Mouse (Mus musculus) limb, embryonic 14.5 days (tissue): Measurements from ENCODE around the gene Crip3. TPM values are rescaled to one million over a fixed set of nuclear protein-coding genes. Genes with fewer than 3 reads are reported as not detected.

Experiments
- ATAC-seq: fragments of 200-750 bp; cut with Nextera tagmentation; 2 replicates; pipeline ENCODE4 v1.8.0; 2017; ENCODE audit warnings: low read depth, moderate number of reproducible peaks, moderate TSS enrichment; ENCODE audit not compliant: low FRiP score
- DNase-seq: peaks from one replicate; pipeline ENCODE4 v3.0.0-alpha.2; 2015; ENCODE audit warnings: low spot score
- H3K27ac ChIP-seq: fragments of 300-500 bp; sonication (generic); replicated peaks from 2 replicates; pipeline ENCODE4 v1.5.1; 2014; ENCODE audit warnings: low read depth, mild to moderate bottlenecking, low read length, moderate library complexity, mixed read lengths
- H3K27me3 ChIP-seq: fragments of 300-500 bp; sonication (generic); 2 replicates; pipeline ENCODE4 v1.6.1; 2014; ENCODE audit warnings: low read length, mixed read lengths; ENCODE audit not compliant: control insufficient read depth, insufficient read depth
- H3K36me3 ChIP-seq: fragments of 300-500 bp; sonication (generic); 2 replicates; pipeline ENCODE4 v1.6.1; 2014; ENCODE audit warnings: mild to moderate bottlenecking, low read length, moderate library complexity, mixed read lengths; ENCODE audit not compliant: control insufficient read depth, insufficient read depth
- H3K4me1 ChIP-seq: fragments of 300-500 bp; sonication (generic); 2 replicates; pipeline ENCODE4 v1.6.1; 2014; ENCODE audit warnings: antibody characterized with exemption, low read length, mixed read lengths; ENCODE audit not compliant: control insufficient read depth, insufficient read depth
- H3K4me2 ChIP-seq: fragments of 300-500 bp; sonication (generic); replicated peaks from 2 replicates; pipeline ENCODE4 v1.6.1; 2014; ENCODE audit warnings: low read depth, mild to moderate bottlenecking, low read length, moderate library complexity; ENCODE audit not compliant: severe bottlenecking
- H3K4me3 ChIP-seq: fragments of 300-500 bp; sonication (generic); replicated peaks from 2 replicates; pipeline ENCODE4 v1.5.1; 2014; ENCODE audit warnings: low read length
- H3K9ac ChIP-seq: fragments of 300-500 bp; sonication (generic); 2 replicates; pipeline ENCODE4 v1.6.1; 2014; ENCODE audit warnings: mild to moderate bottlenecking, low read depth, low read length, moderate library complexity; ENCODE audit not compliant: severe bottlenecking
- H3K9me3 ChIP-seq: fragments of 300-500 bp; sonication (generic); 2 replicates; pipeline ENCODE4 v1.6.1; 2016; ENCODE audit warnings: low read length; ENCODE audit not compliant: control insufficient read depth
- POLR2A ChIP-seq: fragments of 200-500 bp; IDR thresholded peaks from 2 replicates; pipeline ENCODE4 v1.8.0; 2012; ENCODE audit warnings: inconsistent platforms, mild to moderate bottlenecking, moderate library complexity, borderline replicate concordance; ENCODE audit not compliant: insufficient read depth, insufficient read length; ENCODE audit errors: extremely low read depth
- WGBS: fragments of 180-500 bp; shearing (Covaris S2); extraction: QIAGEN DNeasy Blood & Tissue Kit; methylation state at CpG from one replicate; pipeline ENCODE4 v1.1.7; 2014; 5-methylcytosine and 5-hydroxymethylcytosine counted together
- polyA plus RNA-seq, 2 experiments: library from polyadenylated mRNA; depleted of rRNA in 1 of 2; stranded (reverse) in 1 of 2; unstranded in 1 of 2; fragments of >200 nt; fragmentation: Nextera tagmentation in 1 of 2; extraction: Ambion mirVana in 1 of 2; gene quantifications; 2 replicates each; pipeline versions ENCODE4 v1.2.1 to v1.2.3; 2012 to 2014

The Crip3 gene
- polyA plus RNA-seq, 2 experiments, result 1.4 to 4.5 TPM

- Histone ChIP-seq H3K27me3 (peaks cover 39% of the 10 kb centered on the region), H3K9ac (no peak overlapping the region), H3K36me3 (no peaks in the 10 kb centered on the region), H3K9me3 (no peaks in the 10 kb centered on the region), H3K4me2 (no peak overlapping the region), H3K4me3 (no peak overlapping the region), H3K4me1 (peaks cover 8% of the 10 kb centered on the region), H3K27ac (no peak overlapping the region)
- DNase-seq, result no peak
- ATAC-seq, result no peak
- no peak for TF ChIP-seq POLR2A
- WGBS, result 34% methylated on average over 5 of the region's 5 CpGs
Observed at GRCm38 (mm10) chr17:46452683-46453082, 24.0 kb downstream of the Crip3 start.

- peaks cover 8% of the 10 kb centered on the region for H3K4me1 ChIP-seq
- H3K9me3 ChIP-seq, result no peaks in the 10 kb centered on the region
- 8% methylated on average over 13 of the region's 13 CpGs for WGBS
- ATAC-seq (no peak), DNase-seq (no peak)
- H3K9ac ChIP-seq, result no peak overlapping the region
- no peaks in the 10 kb centered on the region for H3K36me3 ChIP-seq
- TF ChIP-seq POLR2A, result no peak
- no peak overlapping the region for H3K27ac ChIP-seq
- H3K4me2 ChIP-seq, result peak overlapping the region; percentile 80; the same call in 1 of the 2 replicates
- H3K27me3 ChIP-seq, result peaks cover 47% of the 10 kb centered on the region
- H3K4me3 ChIP-seq, result no peak overlapping the region
Observed at GRCm38 (mm10) chr17:46453302-46453948, 24.7 kb downstream of the Crip3 start.

- Histone ChIP-seq H3K9me3 (no peaks in the 10 kb centered on the region), H3K4me2 (peak overlapping the region; percentile 80), H3K36me3 (no peaks in the 10 kb centered on the region), H3K9ac (no peak overlapping the region), H3K4me3 (peak overlapping the region; percentile 39), H3K4me1 (peaks cover 8% of the 10 kb centered on the region), H3K27ac (no peak overlapping the region), H3K27me3 (peaks cover 52% of the 10 kb centered on the region)
- 1% methylated on average over 26 of the region's 26 CpGs for WGBS
- TF ChIP-seq POLR2A, result no peak
- DNase-seq (no peak), ATAC-seq (peak; percentile 35; the same call in 1 of the 2 replicates)
Observed at GRCm38 (mm10) chr17:46453970-46454411, 25.3 kb downstream of the Crip3 start.

GRCm38 (mm10) chr17:46454539-46454938 lies 25.8 kb downstream of the Crip3 start:
- no peak for DNase-seq
- no peak overlapping the region for H3K27ac ChIP-seq
- 4% methylated on average over 9 of the region's 9 CpGs for WGBS

GRCm38 (mm10) chr17:46455110-46455691 lies 26.5 kb downstream of the Crip3 start:
- WGBS, result 1% methylated on average over 33 of the region's 33 CpGs
- peak; percentile 54 for ATAC-seq
- H3K36me3 ChIP-seq, result no peaks in the 10 kb centered on the region

More at GRCm38 (mm10) chr17:46454539-46454938, 25.8 kb downstream of the Crip3 start:
- Histone ChIP-seq H3K9ac (peak overlapping the region; percentile 41; the same call in 1 of the 2 replicates), H3K4me2 (peak overlapping the region; percentile 80), H3K4me3 (peak overlapping the region; percentile 39), H3K36me3 (no peaks in the 10 kb centered on the region), H3K4me1 (peaks cover 8% of the 10 kb centered on the region), H3K9me3 (no peaks in the 10 kb centered on the region), H3K27me3 (peaks cover 58% of the 10 kb centered on the region)
- TF ChIP-seq POLR2A, result no peak
- no peak for ATAC-seq

More at GRCm38 (mm10) chr17:46455110-46455691, 26.5 kb downstream of the Crip3 start:
- peaks cover 65% of the 10 kb centered on the region for H3K27me3 ChIP-seq
- H3K9ac ChIP-seq, result peak overlapping the region; percentile 41
- H3K4me1 ChIP-seq, result peaks cover 8% of the 10 kb centered on the region
- no peak overlapping the region for H3K27ac ChIP-seq
- DNase-seq, result no peak
- H3K4me2 ChIP-seq, result peak overlapping the region; percentile 80
- H3K9me3 ChIP-seq, result no peaks in the 10 kb centered on the region
- H3K4me3 ChIP-seq, result peak overlapping the region; percentile 39
- no peak for TF ChIP-seq POLR2A
